Mouse (Mus musculus) C2C12 (cell line): ENCODE results near the gene Macc1.

Experiments
- CTCF ChIP-seq: IDR thresholded peaks from one replicate; pipeline ENCODE4 v1.5.1; 2011; ENCODE audit not compliant: control insufficient read depth, insufficient read depth, insufficient read length
- MAX ChIP-seq: IDR thresholded peaks from one replicate; pipeline ENCODE4 v1.6.1; 2011; ENCODE audit warnings: mild to moderate bottlenecking, control low read depth
- MYOG ChIP-seq: IDR thresholded peaks from one replicate; pipeline ENCODE4 v1.6.1; 2011; ENCODE audit not compliant: control insufficient read depth, insufficient read length; ENCODE audit errors: extremely low read depth
- USF1 ChIP-seq: IDR thresholded peaks from one replicate; pipeline ENCODE4 v1.6.1; 2011; ENCODE audit warnings: low read depth, mild to moderate bottlenecking, control low read depth, moderate library complexity

GRCm38 (mm10) chr12:119464940-119465245 is 150.8 kb downstream of the Macc1 start:
- no peak for TF ChIP-seq CTCF
- no peak for TF ChIP-seq MAX
- TF ChIP-seq MYOG: no peak
- TF ChIP-seq USF1: no peak
